Mouse (Mus musculus) spleen, postnatal 14 days (tissue): ENCODE measurements around the gene Ap3b1.
"Not testable (repeated sequence)": the region's sequence is repeated elsewhere in the genome, so short reads cannot be mapped to it uniquely, and the experiment has no call there.

ENCODE experiments used
- DNase-seq, 2 experiments: peaks; one replicate each; pipeline ENCODE4 v3.0.0; 2021 to 2022; ENCODE audit warnings: low spot score in 2 of 2

The Ap3b1 gene

DNA sequence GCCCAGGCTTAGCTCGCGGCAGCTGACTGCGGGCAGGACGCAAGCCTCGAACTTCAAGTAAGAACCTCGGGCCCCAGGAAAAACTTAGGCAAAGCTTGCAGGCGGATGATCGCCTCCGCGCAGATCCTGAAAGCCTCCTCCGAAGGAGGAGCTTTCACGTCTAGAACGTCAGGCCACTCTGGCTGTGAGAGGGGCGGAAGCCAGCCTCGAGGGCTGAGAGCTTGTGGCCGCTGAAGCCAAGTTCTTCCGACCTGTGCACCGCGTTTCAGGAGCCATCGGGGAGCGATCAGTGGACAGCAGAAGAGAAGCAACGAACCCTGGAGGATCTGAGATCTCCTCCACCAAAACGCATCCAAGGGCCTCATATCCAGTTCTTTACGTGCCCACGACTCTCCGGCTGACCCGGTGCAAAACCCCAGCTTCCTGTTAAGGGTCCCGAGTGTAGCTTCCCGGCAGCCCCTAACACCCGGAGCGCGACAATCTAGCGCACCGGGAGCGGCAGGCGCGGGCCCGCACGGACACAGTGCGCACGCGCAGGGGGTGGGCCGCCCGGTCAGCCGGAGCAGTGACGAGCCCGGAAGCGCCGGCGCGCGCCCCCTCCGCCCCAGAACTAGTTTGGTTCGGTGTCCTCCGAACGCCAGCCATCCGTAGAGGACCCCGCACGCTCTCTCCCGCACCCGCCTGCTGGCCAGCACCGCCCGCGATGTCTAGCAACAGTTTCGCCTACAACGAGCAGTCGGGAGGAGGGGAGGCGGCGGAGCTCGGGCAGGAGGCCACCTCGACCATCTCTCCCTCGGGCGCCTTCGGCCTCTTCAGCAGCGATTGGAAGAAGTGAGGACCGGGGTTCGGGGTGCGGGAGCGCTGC lies at the start of gene Ap3b1:
Ap3b1 (plus strand) TSS at position 560 of the 865 bp plus-strand sequence.
- peak; percentile 70 to 77 for DNase-seq

DNA sequence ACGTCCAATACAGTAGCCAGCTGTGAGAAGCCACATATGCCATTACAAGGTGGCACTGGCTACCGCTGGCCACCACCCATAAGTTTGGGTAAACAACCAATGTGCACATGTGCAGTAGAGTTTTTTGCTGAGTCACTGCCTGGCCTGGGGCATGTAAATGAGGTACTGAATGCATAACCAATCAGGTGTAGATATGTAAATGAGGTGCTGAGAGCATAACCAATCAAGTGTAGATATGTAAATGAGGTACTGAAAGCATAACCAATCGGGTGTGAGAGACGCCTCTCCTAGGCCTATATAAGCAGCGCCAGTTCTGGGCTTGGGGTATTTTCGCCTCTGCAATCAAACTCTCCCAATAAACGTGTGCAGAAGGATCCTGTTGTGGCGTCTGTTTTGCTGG lies 45.9 kb upstream of the Ap3b1 start:
- not testable (repeated sequence) for DNase-seq

DNA sequence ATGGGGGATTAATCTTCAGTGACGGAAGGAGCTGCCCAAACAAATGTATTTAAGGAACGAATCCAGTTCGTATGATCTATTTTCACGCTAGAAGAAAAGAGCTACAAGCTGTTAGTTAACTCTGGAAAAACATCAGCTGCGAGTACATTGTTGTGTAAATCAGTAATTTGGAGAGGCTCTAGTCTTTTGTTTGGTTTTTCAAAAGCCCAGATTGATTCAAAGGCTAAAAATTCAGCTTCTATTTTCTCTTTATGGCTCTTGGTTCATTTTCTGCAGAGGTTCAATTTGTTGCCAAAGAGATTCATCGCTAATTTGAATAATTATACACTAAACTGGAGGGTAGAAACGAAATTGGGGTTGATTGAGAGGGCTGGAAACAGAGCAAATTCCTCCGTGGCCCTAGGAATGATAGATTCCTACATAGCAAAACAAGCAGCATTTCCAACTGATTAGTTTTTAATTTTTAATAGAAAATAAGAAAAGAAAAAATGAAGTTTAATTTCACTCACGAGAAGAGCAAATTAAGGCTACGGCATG lies 41.7 kb upstream of the Ap3b1 start:
- DNase-seq = no peak

DNA sequence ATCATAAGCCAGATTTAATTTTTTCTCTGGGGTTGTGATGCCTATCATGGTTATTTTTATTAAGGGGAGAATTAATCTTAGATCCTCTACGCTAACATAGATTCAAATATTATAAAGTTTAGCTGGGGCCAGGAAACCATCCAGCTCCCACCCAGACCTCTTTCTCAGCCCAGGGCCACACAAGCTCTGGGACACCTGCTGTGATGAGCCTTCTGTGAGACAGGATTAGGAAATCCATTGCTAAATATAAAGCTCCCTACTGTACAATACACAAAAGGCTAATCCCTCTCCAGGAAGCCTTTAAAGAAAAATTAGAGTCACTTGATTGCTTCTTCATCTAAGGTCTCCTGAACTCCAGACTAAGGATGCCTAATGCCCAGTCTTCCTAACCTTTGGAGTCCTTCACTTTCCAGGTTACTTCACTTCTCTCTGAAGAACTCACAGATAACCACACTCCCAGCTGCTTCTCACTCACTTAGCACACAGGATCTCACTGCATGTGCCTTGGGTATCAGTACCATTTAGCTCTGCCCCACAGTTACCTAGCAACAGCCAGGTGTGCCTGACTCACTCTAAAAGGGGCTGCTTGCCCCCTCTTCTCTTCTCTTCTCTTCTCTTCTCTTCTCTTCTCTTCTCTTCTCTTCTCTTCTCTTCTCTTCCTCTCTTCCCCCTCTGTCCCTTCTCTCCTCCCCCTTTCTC lies 37.5 kb upstream of the Ap3b1 start:
- no peak for DNase-seq

DNA sequence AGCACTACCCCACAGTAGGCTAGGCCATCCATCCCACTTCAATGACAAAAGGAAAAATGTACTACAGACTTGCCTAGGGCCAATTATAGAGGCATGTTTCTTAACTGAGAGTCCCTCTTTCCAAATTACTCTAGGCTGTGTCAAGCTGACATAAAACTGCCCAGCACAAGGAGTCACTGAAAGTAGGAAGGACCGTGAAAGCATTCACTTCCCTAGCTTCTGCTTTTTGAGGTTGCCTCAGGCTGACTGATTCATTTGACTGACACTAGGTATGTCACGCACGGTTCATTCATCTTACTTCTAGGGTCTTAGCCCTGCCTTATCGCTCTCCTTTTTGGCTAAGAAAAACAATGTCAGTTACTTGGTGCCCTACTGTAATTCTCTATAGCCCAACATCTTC lies 36.3 kb upstream of the Ap3b1 start:
- DNase-seq = no peak

DNA sequence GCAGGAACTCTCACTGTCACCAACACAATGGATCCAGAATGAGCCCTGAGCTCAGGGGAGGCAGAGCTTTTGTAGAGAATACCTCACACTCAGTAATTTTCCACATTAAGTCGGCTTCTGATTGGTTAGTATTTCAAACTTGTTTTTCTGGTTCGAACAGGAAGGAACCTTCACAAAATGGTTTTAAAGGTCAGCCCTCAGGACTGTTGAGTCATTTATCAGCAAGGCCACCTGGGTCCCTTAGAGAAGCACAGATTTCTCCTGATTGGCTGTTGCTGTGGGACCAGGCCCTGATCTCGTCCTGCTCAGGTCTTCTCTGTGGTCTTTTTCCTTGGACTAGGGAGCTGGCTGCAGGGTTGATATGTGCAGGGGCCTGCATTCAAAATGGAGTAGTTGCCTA lies 30.7 kb upstream of the Ap3b1 start:
- no peak for DNase-seq

DNA sequence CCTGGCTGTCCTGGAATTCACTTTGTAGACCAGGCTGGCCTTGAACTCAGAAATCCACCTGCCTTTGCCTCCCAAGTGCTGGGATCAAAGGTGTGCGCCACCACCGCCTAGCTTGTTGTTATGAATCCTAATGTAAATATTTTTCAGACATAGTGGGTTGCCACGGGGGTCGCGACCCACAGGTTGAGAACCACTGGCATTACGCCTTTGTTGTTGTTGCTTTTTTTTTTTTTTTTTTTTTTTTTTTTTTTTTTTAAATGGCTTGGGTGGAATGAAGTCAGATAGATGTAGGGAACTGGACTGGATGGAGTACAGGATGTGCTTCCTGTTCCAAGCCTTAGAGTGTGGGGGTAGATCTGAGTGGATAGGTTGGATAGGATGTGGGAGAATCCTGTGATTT lies 29.8 kb upstream of the Ap3b1 start:
- not testable (repeated sequence) for DNase-seq

DNA sequence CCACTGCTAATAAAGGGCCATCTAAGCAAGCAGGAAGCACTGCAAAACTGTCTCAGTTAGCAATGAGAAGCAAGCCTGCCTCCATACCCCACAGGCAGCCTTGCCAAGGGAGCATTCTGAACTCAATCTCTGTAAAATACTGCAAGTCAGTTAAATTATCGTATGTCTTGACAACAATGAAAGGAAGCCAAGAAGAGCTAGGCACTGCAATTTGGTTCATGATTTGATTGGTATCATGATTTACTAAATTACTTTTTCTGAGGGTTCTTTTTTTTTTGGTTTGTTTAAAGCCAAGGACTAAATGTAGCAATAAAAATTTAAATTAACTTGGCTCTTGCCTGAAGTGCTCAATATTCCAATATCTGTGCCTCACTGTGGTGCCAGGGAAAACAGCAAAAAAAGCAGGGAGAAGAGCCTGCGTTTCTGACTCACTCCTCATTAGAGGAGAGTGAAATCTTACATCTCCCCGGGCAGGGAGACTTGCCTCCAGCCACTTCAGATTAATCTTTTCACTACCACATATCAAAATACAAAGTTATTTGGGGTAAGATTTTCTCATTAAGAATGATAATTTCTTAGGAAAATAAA lies 28.3 kb upstream of the Ap3b1 start:
- no peak for DNase-seq

DNA sequence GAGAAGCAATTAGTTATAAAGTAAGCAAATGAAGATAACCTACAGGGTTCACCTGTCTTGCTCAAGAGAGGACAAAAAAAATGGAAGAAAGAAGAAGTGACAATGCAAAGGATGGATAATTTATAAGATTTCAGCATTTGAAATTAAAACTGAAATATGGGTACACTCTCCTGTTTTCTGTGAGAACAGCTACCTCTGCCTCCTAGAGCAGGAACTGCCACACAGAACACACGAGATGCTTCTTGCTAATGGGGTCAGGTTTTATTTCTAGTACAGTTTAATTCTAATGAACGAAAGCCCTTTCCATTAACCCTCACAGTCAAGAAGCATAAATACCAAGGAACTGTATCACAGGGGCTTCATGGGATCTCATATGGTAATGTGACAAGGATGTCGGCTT lies 20.4 kb upstream of the Ap3b1 start:
- DNase-seq = no peak

DNA sequence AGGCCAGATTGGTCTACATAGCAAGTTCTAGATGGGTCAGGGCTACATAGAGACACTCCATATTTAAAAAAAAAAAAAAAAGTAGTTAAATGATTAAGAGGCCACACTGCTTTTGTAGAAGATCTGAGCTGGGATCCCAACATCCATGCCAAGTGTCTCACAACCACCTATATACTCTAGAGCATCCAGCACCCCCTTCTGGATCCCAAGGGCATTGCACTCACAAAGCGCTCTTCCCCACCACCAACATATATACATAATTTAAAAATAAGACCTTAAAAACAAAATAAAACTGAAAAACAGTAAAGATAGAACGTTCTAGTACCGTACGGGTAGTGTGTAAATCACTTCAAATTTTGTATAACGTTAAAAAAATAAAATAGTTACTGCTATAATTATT lies 15.6 kb upstream of the Ap3b1 start:
- DNase-seq = no peak

DNA sequence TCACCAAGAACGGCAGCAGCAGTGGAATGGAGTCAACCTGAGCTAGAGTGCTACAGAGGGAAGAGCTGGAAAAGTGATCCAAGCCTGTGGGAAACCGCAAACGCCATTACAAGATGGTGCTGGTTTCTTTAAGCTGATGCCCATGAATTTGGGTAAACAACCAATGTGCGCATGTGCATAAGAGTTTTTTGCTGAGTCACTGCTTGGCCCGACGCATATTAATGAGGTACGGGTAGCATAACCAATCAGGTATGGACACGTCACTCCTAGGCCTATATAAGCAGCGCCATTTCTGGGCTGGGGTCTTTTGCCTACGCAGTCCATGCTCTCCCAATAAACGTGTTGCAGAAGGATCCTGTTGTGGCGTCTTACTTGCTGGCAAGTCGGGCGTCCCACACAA lies 14.2 kb upstream of the Ap3b1 start:
- DNase-seq = not testable (repeated sequence)

DNA sequence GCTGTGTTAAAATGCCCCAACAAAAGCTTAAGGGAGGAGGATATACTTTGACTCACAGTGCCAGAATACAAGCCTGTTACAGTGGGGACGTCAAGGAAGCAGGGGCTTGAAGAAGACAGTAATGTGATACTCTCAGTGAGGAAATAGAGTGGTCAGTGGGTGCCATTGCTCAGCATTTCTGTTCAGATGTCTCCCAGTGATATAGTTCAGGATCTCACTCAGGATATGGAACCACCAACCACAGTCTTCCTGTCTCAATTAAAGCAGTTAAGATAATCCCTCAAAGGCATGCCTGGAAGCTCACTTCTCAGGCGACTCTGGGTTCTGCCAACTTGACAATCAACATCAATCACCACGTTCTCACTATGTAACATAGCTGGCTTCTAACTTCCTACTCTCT lies 4.2 kb upstream of the Ap3b1 start:
- no peak for DNase-seq

DNA sequence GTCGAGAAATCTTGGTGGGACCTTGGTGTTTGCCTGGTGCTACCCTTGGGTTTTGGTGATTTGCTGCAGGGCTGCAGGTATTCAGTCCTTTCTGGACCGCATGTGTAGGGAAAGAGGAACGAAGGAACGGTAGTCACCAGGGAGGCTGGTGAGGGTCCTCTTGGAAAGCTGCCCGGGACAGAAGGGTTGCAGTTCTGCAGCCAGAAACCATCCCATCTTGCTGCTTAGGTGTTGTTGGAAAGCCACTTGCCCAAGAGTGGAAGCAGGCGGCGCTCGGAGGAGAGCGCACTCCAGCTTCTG lies 709 bp upstream of the Ap3b1 start:
- DNase-seq = no peak

DNA sequence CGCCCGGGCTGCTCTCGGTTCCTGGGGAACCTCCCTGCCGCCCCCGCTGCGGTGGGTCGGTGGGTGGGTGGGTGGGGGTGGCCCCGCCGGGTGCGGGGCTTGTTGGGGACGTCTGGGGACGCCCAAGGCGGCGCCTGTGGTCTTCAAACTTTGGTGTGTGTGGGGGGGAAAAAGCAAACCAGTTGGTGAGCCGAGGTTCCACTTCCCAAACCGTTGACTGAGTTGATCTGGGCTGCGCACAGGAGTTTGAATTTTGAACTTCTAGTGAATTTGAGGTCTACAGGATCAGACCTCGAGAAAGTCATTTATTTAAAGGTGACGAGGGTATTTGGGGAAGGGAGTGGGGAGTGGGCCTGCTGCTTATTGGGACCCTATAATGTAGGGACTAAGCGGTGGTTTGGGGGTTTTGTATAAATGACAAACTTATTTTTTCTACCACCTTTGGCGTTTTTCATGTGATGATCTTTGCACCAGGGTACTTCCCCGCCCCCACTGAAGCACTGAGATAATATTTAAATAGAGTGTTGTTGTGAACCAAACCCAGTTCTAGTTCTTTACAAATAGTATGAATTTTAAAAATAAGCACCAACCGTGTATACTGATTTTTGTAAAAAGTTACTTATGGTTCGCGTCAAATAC lies 641 bp downstream of the Ap3b1 start:
- no peak for DNase-seq

DNA sequence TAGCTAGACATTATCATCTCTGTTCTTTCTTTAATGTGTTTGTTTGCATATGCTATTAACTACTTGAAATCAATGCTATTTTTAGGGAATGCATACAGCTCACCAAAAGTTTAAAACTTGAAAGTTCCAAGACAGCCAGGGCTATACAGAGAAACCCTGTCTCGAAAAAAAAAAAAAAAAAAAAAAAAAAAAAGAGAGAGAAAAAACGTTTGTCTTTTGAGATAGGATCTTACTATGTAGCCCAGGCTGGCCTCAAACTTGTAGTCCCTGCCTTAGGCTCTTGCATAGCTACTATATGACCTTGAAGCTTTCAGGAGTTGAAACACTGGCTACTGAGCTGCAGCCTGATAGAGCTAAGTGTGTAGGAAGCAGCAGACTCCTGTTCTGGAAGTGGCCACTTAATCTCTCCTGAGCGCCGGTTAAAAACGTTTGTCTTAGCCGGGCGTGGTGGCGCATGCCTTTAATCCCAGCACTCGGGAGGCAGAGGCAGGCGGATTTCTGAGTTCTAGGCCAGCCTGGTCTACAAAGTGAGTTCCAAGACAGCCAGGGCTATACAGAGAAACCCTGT lies 2.3 kb downstream of the Ap3b1 start:
- not testable (repeated sequence) for DNase-seq

DNA sequence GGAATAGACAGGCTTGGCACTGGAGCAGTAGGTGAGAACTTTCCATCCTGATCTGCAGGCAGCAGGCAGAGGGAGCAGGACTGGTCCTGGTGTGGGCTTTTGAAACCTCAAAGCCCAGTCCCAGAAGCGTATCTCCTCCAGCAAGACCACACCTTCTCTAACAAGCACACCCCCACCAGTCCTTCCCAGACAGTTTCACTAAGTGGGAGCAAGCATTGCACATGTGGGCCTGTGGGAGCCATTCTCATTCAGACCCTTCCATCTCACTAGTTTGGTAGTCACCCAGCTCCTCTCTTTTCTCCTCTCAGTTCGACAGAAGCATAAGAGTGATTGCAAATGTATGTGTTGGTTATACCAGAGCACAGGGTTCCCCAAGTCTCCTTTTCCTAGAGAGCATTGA lies 5.6 kb downstream of the Ap3b1 start:
- DNase-seq = no peak

DNA sequence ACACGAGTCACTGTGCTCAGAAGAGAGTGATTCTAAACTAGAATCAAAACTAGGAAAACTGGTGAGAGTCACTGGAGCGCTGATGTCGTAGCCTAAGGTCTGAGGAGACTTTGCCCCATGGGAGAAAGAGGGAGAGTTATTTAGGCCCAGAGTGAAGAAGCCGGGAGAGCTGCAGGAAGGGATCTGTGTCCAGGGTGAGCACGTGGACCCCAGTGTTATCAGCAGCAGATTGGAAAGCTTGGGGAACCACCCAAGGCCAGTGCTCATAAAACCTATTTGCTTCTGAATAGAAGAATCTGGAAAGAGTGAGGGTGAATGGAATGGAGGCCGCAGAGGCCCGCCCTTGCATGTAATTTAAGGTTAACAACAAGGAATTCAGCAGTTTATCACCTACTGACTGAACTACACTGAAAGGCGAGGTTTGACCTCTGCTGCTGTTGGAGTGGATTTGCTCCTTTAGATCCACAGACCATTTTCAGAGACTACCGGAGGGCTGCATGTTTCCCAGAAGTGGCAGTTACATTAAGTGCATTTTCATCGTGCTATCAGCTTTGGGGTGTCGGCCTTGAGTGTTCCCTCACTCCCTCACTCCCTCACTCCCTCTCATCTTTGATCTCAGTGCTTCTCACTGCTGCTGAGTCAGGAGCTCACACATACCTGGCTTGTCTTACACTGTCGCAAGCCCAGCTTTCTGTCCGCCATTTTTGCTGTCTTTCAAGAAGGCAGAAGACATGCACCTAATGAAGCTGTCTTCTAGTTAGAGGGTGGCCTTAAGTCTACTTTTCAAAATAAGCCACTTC lies 6.5 kb downstream of the Ap3b1 start:
- DNase-seq = no peak

DNA sequence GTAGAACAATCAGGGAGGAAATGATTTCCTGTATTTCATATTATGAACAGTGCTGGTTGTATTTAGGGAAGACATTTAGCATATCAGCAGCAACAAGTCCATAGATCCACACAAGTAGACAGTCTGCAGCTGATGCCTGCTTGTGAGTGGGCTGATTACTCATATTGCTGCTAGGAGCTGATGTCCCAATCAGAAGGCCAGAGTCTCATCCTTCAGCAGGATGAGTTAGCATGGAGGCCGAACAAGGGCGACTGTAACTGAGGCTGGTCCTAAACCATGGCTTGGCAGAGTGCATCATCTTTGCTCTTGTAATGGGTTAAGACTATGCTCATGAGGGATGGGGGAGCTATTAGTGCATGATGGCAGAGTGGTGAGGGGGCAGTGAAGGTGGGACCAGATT lies 9.1 kb downstream of the Ap3b1 start:
- DNase-seq = no peak

DNA sequence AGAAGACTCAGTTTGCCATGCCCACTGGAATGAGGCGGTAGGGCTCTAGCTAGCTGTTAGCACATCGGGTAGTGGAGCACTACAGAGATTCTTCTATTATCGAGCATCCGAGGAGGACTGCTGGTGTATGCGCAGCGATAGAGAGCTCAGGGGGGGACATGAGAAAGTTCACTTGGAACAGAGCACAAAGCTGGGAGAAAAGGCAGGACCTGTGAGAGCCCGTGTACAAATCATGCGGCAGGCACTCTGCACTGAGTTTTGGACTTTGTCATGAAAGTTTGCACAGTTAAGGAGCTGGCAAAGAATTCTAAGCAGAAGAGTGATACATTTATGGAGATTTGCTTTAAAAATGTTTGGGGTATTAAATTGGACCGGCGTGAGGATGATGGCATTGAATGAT lies 11.8 kb downstream of the Ap3b1 start:
- DNase-seq = no peak

DNA sequence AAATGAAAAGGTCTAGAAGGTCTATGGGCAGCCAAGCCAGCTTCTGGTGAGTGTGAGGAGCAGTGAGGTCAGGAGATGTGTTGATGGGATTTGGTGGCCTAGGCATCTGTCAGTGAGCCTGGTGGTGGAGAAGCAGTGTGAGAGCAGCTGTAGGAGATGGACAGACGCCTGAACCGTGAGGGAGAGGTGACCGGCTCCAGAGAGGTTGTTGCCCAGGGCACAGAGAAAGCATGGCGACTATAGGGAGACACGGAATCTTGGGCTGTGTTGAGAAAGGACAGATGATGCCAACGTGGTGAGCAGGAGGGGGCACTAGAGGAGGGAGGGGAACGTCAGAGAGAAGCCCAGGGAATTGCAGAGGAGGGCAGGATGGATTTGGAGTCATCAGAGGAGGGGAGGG lies 13.3 kb downstream of the Ap3b1 start:
- no peak for DNase-seq

DNA sequence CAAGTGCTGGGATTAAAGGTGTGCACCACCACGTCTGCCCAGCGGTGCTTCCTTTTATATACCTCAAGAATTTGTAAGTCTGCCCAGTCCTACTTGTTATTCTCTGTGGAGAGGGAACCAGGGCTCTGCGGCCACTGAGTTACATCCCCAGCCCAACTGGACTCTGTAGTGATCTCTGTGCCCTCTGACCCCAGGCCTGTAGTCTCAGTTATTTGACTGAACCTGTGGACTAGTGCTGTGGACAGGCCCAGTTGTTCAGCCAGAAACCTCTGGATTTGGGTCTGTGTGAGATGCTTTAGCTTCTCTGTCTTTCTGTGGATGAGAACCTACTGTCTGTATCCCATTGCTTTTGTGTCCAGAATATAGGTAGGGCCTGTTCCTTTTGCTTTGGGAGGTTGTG lies 15.4 kb downstream of the Ap3b1 start:
- DNase-seq = no peak
